Mouse (Mus musculus): ENCODE data around the gene Sidt1.
"Not testable (repeated sequence)": the region's sequence is repeated elsewhere in the genome, so short reads cannot be mapped to it uniquely, and the experiment has no call there.

Gene Sidt1

DNA sequence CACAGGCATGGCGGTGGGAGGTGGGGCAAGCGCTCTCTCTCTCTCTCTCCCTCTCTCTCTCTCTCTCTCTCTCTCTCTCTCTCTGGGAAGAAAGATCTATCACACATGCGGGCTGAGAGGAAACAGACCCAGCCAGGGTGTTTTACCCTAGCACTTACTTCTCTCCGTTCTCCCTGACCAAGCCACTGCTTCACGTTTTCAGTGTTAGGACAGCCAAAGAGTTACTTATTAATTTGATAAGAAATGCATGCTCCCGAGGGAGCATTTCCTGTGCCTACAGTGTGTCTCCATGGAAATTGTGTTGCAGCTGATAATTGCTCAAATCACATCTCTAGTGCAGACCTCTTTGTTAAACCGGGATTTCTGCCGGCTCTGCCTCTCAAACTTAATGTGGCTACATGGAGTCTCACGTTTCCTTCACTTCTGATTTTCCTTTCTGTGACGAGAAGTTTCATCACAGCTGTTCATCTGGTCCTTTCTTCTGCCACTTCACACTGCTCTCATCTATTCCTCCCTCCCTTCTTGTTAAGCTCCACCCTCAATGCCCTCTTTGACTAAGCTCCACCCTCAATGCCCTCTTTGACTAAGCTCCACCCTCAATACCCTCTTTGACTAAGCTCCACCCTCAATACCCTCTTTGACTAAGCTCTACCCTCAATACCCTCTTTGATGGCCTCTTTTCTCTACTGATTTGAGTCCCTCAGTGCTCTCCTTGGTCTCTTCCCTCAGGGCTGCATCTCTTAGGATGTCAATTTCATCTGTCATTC is 30.7 kb downstream of the Sidt1 start:
- peak; percentile 25 for DNase-seq (ENCODE audit: low spot score)

DNA sequence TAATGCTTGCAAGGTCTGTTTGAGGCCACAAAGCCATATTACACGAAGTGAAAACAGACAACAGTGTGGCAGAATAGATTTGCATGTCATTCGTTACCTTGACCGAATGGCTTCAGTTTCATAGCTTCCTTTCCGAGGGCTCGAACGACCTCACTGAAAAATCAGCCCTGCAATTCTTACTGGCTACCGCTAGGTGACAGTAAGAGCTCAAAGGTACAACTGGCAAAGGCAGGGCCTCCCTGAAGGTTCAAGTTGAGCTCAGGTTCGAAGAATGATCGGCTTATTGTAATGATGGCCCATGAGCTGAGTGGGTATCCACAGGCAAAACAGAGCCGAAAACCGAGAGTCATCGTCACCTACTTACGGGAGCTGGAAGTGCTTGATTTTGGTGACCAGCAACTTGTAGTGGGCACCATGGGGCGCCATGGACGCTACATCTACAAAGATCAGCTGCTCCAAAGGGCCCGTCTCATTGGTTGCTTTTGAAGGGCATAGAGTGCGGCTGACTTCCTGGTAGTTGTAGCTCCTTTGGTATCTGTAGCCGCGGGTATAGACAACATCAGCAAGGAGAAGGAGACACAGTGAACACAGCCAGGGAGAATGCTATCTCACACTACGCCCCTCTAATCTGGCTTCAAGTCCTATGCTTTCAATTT is 33.4 kb downstream of the Sidt1 start:
- peak; percentile 26 for DNase-seq (ENCODE audit: low spot score)

DNA sequence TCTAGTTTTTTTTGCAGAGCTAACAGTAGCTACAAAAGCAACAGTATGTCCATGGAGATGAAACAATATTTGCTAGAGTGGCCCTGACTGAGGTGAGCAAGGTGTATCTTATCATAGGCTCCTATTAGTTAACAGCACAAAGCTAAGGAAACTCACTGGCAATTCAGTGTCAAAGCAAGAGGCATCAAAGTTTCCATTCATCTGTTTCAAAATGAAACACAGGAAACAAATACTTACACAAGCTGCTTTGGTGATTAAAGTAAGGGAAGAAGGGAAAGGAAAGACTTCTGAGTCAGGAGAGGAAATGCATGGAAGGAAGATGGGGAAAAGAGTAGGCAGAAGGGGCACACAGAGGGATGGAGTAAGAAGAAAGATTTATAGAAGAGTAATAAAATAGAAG is 39.0 kb downstream of the Sidt1 start:
- DNase-seq (ENCODE audit: low spot score) = no peak

DNA sequence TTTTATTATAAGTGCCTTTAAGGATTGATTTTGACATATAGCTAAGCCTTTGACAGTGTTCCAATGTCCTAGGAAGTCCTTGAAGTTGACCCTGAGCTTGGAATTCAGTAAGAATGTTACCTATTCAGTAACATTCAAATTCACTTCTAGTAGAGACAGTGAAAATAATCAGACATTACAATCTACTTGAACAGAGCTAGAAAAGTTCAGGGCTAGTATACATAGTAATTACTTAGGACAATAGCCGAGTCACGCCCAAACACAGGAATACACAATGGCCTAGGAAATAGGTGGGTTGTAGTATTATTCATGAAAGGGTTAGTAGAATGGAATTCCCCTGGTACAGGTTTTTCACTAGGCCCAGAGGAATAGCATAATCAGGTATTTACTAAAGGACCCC is 40.3 kb downstream of the Sidt1 start:
- not testable (repeated sequence) for DNase-seq (ENCODE audit: low spot score)

DNA sequence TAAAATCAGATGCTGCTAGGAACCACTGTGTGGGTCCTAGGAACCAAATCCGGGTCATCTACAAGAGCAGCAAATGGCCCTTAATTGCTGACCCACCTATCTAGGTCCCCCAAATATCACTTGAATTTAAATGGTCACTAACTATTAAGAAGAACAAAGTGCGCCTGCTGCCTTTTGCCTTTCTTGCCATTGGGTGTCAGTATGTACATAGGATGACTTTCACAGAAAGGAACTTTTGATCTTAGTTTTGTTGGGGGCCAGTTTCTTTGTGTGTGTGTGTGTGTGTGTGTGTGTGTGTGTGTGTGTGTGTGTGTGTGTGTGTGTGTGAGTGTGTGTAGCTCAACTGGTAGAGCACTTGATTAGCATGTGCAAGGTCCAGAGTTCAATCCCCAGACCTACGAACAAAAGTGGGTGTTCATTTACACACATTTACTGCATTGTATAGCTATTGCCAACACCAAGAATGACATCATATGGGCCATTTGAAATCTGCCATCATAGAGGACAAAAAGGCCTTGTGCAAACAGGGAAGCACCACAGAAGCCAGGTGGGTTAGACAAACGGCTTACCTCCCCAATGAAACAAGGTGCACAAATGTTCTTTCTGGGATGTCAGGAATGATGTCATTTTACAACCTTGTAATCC is 43.9 kb downstream of the Sidt1 start:
- DNase-seq (ENCODE audit: low spot score) = no peak

DNA sequence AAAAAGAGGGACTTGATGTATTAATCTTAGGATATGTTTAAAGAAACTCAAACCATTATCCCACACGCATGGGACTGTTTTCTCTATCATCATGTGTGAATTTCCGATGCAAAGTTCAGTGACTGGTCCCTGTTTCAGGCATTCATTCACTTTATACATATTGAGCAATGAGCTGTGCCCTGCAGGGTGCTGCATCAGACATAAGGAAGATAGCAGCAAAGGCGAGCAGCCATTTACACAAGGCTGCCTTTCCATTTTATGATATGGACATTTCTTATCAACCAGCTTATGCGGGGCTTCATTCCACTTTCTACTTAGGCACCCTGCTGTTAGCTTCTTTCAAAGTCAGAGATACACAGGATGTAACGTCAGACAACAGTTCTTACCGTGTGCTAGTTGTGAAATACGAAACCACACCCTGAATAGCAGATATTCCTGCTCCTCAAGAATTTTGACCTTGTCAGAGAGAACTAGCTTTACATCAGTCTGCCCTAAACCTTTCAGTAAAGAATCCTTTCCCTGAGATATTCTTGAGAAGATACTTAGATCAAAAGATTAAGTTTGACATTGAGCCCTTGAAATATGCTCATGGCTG is 45.5 kb downstream of the Sidt1 start:
- DNase-seq (ENCODE audit: low spot score) = no peak

DNA sequence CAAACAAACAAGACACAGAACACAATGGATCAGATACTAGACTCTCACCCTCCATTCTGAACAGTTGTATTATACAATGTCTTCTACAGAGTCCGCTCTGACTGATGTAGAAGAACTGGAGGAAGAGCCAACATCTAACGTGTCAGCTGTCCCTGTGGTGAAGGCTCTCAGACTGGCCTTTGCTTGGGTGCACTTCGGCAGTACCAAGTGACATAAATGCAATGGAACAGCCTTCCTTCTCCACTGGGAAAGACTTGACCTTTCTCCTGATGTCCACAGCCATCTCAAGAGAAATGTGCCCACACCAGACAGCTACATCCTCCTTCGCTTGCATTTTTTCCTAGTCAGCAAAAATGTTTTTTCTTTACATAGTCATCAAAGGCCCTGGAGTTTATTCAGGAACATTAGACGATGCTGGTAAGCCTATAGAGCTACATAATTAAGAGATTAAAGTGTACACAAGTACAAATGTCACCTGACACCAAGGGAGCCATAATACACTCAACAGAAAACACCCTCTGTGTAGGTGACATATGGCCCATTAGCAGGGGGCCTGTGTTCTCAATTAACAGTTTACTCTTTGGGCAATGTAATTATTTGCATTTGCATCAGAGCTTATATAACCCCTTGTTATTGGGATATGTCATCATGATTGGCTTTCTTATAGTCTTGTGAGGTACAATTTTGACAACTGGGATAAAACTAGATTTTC is 50.2 kb downstream of the Sidt1 start:
- no peak for DNase-seq (ENCODE audit: low spot score)

DNA sequence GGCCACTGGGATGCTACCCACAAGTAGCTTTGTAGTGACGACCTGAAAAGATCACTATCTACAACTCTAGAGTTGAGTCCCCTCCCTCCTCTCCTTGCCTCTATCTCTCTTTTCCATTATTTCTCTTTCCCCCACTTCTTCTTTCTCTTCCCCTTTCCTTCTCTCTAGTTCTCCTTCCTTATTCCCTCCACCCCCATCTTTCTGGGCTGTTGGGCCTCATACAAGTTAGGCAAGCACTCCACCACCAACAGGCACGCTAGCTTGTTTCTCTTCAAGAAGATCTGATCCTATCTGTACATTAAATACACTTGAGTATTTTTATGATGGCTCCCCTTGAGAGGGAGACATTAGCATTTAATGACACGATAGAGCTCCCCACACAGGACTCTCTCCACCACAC is 51.0 kb downstream of the Sidt1 start:
- no peak for DNase-seq (ENCODE audit: low spot score)

DNA sequence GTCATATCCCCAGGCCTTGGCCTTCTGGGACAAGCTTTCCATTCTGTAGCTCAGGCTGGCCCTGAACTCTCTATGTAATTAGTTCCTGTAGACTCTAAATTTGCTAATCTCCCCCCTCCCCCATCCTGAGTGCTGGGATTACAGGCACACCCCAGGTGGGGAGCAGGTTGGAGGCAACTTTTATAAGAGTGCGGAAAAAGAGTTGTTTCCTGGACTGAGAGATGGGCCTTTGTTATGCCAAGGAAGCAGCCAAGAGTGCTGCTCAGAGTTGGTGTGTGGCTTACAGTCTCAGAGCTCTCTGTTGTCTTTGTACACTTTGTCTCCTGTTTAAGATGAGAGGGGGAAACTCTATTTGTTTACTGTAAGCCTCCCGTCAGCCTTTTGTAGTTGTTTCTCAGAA is 52.2 kb downstream of the Sidt1 start:
- no peak for DNase-seq (ENCODE audit: low spot score)

DNA sequence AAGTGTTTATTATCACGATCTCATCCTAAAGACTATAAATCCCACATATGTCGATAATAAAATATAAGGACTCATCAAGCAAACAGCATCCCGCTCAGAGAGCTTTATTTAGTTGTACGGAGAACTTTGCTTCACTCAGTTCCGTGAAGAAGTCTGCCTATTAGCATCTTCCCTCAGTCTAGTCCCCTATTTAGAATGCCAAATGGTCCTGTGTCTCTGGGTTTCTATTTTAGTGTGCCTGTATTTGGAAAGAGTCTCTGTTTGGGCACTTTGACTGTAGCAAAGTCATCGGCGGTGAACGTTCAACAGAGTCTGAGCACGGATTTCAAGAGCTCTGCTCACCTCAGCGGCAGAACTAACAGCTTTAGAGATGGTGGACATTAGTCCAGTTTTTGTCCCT is 55.8 kb downstream of the Sidt1 start:
- DNase-seq (ENCODE audit: low spot score) = no peak

DNA sequence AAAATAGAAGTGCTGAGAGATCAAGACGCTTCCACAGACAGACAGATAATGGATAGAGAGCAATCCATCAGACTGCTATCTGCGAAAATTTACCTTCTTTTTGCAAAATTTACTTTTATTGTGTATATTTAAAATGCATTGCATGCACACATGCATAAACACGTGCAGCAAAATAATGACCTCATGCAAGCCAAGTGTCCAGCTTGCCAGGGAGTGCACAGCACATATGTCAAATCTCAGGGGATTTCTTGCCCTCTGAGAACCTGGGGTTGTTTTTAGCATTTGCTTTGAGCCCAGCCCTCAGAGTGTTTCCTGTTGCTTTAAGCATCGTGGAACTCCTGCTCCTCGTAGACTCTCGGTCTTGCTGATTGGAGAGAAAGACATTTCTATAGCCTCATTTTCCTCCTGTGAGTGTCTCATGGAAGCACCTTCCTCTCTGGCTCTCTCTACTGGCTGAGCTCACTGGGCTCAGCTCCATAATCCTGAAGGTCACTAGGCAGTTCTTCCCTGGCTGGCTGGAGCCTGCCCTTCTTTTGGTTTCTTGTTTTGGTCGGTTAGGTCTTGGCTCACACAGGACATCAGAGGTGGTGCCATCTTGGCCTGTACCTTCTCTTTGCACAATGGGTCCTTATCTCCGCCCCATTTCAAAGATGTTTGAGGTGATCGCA is 61.5 kb downstream of the Sidt1 start:
- DNase-seq (ENCODE audit: low spot score) = no peak

DNA sequence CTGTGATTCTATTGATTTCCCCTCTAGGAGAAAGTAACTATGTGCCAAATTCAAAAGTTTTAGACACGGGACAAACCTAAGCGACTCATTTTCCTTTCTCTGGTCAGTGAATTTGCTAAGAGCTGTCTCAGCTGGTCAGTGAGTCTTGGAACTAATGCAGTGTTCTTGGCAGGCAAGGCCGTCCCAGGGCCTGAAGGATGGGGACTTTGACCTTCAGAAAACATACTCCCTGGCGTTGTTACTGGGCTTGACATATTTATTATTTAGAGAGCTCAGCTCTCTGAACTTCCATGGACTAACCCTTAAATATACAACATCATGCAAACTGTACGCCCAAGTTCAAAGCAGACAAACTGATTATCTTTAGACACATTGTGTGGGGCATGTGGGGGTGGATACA is 62.4 kb downstream of the Sidt1 start:
- no peak for DNase-seq (ENCODE audit: low spot score)

DNA sequence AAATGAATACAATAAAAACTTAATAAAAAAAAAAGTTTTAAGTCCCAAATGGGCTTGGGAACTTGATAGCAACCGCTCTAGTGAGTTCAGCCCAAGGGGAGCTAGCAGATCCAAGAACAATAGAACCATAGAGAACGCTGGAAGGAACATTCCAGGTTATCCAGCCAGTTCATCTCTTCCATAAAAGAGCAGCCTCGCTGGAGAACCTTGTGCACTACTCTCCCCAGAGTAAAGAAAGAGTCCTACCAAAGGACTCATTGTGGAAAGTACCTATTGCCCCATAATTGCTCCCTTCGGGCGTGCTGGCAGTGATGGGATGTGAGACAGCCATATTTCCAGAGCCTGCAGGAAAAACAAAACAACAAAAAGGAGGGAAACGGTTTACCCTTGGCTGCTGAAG is 63.4 kb downstream of the Sidt1 start:
- no peak for DNase-seq (ENCODE audit: low spot score)

DNA sequence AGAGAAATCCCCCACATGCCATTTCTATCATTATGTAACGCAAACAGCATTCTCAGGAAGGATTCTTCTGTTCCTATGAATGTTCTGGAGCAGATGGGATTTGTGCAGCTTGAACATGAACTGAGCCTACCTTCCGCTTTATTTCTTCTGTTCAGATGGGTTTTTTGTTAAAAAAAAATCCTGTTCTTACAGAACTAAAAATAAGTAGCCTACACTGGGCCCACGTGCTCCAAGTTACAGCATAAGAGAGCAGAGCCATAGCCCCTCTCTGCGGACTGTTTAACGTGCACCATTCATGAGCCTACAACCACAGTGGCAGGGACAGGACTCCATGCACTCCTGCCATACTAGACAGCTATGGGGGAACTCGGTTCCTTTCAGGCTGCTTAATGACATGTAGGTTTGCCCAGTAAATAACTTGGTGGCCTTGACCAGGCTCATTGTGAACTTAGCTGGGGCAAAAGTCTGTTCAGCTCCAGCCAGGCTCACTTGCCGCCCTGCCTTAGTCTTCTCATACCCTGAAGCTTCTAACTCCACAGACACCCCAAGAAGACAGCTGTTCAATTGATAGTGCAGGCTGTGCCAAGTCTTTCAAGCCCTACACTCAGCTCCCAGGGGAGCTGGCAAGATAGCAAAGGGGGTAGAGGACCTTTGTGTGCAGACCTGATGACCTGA is 64.3 kb downstream of the Sidt1 start:
- no peak for DNase-seq (ENCODE audit: low spot score)

DNA sequence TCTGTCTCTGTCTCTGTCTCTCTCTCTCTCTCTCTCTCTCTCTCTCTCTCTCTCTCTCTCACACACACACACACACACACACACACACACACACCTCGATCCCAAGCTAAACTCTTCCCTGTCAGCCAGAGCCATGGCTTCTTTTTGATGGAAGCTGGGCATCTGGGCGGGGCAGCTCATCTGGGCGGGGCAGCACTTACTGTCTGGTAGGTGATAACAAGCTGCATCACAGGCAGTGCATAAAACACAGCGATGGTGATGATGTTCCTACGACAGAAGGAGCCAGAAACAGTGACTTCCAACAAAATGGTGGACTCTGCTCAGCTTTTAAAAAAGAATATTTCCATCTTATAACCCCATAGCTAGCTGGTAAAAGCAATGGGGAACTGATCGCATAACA is 67.4 kb downstream of the Sidt1 start:
- DNase-seq (ENCODE audit: low spot score) = no peak

DNA sequence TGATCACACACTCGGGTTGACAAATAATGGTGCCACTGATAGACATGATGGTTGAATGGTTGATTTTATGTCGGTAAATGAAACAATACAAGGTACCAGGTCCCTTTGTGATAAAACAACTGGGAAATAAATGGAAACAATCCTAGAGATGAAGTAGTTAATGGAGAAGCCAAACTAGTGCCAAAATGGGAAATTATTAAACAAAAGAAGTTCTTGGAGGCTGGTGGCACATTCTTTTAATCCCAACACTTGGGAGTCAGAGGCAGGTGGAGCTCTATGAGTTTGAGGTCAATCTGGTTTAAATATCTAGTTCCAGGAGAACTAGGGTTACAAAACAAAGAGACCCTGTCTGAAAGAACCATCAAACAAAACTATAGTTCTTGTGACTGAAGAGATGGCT is 68.1 kb downstream of the Sidt1 start:
- no peak for DNase-seq (ENCODE audit: low spot score)

DNA sequence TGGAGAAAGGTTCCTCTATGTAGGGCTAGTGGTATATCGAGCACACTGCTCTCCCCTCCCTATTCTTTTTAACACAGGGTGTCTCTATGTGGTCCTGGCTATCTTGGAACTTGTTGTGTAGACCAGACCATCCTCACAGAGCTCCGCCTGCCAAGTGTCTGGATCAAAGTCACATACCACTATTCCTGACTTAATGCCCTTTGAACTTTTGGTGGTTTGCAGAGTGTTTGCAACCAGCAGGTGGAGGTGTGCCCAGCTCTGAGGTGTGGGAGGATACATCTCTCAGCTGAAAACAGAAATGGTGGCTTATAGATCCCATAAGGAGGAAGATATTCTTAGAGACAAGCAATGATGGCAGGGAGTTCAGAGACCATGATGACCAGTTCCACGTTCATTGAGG is 75.5 kb downstream of the Sidt1 start:
- DNase-seq (ENCODE audit: low spot score) = no peak

DNA sequence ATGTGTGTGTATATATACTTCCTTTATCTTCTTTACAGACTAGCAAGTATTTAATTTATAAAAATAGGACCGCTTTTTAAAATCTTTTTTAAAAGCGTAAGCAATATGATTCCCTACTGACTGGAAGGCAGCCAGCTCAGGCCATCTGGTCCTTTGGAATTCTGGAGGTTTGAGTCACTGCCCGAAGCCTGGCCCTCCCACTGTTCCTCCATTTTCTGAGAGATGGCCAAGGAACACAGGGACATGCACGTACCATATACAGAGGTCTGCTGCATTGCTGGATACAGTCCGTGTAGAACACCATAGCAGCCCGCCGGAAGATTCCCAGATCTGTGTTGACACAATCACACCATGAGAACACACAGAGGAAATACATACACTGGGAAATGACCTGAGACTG is 78.3 kb downstream of the Sidt1 start:
- DNase-seq (ENCODE audit: low spot score) = no peak

DNA sequence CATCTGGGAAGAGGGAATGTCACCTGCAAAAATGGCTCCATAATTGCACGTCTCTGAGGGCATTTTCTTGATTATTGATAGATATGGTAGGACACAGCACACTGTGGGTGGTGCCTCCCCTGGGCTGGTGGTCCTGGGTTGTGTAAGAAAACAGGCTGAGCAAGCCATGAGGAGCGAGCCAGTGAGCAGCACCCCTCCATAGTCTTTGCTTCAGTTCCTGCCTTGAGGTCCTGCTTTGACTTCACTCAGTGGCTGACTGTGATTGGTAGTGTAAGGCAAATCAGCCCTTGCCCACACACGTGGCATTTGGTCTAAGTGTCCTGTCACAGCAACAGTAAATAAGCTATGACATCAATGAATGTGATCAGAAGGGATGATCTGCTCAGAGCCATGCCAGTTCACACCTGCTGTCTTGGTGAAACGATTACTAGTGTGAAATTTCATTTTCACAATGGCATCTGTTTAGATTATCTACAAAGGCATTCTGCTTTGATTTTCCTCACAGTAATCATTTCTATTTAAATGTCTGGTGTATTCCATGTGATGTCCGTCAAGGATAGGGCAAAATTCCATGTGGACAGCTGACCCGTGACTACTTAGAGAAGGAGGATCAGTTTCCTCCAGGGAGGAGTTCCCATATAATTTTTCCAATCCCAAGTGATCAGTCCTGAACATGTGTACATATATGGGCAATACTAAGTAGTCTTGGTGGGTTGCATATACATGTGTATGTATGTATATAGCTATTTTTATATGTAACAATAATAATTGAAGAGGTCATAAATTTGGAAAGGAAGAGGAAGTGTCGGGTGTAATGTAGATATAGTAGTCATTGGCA is 79.0 kb downstream of the Sidt1 start:
- no peak for DNase-seq (ENCODE audit: low spot score)

DNA sequence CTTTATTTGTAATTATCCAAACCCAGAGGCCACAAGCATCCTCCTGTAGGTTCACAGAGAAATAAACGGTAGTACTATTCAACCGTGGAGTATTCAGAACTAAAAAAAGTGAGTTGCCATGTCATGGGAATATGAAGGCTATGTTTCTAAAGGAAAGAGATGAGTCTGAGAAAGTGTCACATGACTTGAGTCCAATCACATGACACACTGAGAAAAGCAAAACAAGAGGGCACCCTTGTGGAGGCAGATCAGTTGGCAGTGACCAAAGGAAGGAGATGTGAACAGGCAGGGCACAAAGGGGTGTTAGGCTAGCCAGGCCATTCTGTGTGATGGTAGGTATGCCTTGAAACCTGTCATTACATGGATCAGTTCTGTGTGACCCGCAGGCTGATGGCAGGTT is 80.3 kb downstream of the Sidt1 start:
- no peak for DNase-seq (ENCODE audit: low spot score)

All from yolk sac, embryonic 10.5 days (tissue).